Mouse (Mus musculus) macrophage (primary cell): Measurements from ENCODE around the gene Usp39. TPM values are rescaled to one million over a fixed set of nuclear protein-coding genes. Genes with fewer than 3 reads are reported as not detected.

Source experiments
- H3K27ac ChIP-seq: fragments of 350-480 bp; formaldehyde crosslinking; 2 replicates; pipeline ENCODE4 v1.9.0; 2021
- H3K36me3 ChIP-seq: fragments of 350-480 bp; formaldehyde crosslinking; 2 replicates; pipeline ENCODE4 v1.9.0; 2021; ENCODE audit errors: inconsistent target
- H3K4me3 ChIP-seq: fragments of 350-480 bp; formaldehyde crosslinking; 2 replicates; pipeline ENCODE4 v1.9.0; 2021; ENCODE audit errors: inconsistent target
- H3K79me2 ChIP-seq: fragments of 350-480 bp; formaldehyde crosslinking; 2 replicates; pipeline ENCODE4 v1.9.0; 2021; ENCODE audit errors: inconsistent target
- WGBS: methylation state at CpG from one replicate; pipeline ENCODE4 v1.1.7; 2026; ENCODE audit warnings: inconsistent platforms; ENCODE audit not compliant: missing documents; 5-methylcytosine and 5-hydroxymethylcytosine counted together
- polyA plus RNA-seq: library from polyadenylated mRNA; stranded (reverse); fragments of 250-400 nt; gene quantifications from 3 replicates; pipeline ENCODE4 v1.2.4, GENCODE M21; 2018; ENCODE audit warnings: inconsistent platforms

Gene Usp39
- polyA plus RNA-seq, 1 experiment from 2014 or later = 30.3 TPM

GRCm38 (mm10) chr6:72277508-72278166 lies 67.3 kb downstream of the Usp39 start:
- Histone ChIP-seq H3K27ac (no peak overlapping the region), H3K79me2 (no peaks in the 10 kb centered on the region), H3K4me3 (no peak overlapping the region), H3K36me3 (no peaks in the 10 kb centered on the region)
- 42% methylated on average over 8 of the region's 9 CpGs for WGBS

DNA sequence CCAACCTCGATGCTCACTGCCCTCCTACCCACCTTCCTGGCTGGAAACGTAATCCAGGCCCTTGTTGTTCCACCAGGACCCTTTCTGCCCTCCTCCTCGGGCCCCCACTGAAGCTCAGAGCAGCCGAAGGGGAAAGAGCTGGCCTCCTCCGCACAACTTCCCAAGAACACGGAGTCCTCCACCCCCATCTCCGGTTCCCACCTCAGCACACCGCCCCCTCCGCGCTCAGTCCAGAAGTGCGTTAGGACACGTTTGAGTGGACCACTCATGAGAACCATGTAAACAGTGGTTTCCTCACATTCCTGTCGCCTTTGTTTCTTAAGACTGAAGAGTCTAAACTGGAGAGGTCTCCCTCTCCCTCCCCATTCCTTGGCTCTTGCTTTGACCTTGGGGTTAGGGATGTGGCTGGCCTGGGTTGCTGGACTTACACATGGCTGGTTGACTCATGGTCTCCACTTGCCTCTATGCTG lies 68.0 kb downstream of the Usp39 start:
- H3K36me3 ChIP-seq = no peaks in the 10 kb centered on the region
- WGBS = 96% methylated on average over 13 of the region's 13 CpGs
- H3K27ac ChIP-seq = no peak overlapping the region
- no peak overlapping the region for H3K4me3 ChIP-seq
- no peaks in the 10 kb centered on the region for H3K79me2 ChIP-seq

- Histone ChIP-seq H3K36me3 (no peaks in the 10 kb centered on the region), H3K4me3 (no peak overlapping the region), H3K27ac (no peak overlapping the region), H3K79me2 (no peaks in the 10 kb centered on the region)
- 92% methylated on average over 6 of the region's 6 CpGs for WGBS
These were observed 68.8 kb downstream of the Usp39 start for GRCm38 (mm10) chr6:72276141-72276540.

DNA sequence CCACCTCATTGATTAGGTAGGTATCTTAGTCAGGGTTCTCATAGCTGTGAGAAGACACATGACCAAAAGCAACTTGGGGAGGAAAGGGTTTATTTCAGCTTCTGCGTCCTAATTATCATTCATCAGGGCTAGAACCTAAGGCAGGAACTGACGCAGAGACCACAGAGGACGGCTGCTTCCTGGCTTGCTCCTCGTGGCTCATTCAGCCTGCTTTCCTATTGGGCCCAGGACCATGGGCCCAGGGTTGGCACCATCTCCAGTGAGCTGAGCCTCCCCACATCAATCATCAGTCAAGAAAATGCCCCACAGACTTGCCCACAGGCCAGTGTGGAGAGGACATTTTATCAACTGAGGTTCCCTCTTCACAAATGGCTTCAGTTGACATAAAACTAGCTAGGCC lies 69.5 kb downstream of the Usp39 start:
- Histone ChIP-seq H3K27ac (no peak overlapping the region), H3K36me3 (no peaks in the 10 kb centered on the region), H3K4me3 (no peak overlapping the region), H3K79me2 (no peaks in the 10 kb centered on the region)
- 18% methylated on average over 4 of the region's 4 CpGs for WGBS

GRCm38 (mm10) chr6:72273153-72273552 lies 71.8 kb downstream of the Usp39 start:
- H3K79me2 ChIP-seq = no peaks in the 10 kb centered on the region
- WGBS = 90% methylated on average over 6 of the region's 6 CpGs
- H3K36me3 ChIP-seq = no peaks in the 10 kb centered on the region
- no peak overlapping the region for H3K4me3 ChIP-seq
- no peak overlapping the region for H3K27ac ChIP-seq

DNA sequence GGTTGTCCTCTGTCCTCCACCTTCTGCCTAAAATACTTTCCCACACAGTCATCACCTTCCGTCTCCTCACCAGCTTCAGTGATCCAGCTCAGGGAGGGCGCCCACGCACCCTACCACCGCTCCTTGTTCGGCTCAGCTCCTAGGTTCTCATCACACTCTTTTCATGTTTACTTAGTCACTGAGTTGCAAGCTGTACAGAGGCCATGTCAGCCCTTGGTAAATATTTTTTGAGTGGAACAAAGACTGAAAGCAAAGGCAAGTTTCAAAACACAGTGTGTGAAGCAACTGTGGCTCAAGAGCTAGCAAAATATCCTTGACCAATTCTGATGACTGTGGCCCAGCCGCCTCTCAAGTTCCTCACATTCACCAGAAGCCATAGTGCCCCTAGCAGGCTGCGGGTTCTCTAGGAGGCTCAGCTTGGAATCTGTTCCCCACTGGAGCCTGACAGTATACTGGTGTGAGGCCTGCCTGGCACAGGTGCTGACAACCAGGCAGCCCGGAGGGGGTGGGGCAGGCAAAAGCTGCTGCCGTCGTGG lies 72.8 kb downstream of the Usp39 start:
- Histone ChIP-seq H3K27ac (no peak overlapping the region), H3K36me3 (no peaks in the 10 kb centered on the region), H3K79me2 (no peaks in the 10 kb centered on the region), H3K4me3 (no peak overlapping the region)
- WGBS = 79% methylated on average over 10 of the region's 10 CpGs

DNA sequence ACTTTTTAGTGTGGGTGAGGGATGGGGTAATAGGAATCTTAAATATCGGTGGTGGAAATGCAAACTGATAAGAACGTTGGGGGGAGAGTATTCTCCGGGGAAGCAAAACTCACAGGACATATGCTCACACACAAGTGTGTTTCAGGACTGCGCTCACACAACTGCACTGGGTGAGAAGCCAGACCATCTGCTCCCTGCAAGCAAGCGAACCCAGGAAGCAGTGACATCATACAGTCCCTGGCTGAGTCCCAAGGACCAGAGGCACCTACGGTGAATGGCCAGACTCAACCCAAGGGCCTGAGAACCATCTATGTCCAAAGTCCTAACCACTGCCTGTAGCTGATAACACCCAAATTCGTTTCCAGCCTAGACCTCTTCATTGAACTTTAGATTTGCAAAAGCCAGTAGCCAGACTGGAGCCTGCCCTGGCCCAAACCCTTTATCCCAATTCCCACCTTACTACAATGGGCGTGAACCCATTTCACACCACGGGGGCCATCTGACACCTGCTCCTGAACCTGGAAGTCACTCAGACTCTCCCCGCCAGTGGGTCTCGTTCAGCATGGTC lies 73.9 kb downstream of the Usp39 start:
- Histone ChIP-seq H3K36me3 (no peaks in the 10 kb centered on the region), H3K27ac (no peak overlapping the region), H3K79me2 (no peaks in the 10 kb centered on the region), H3K4me3 (no peak overlapping the region)
- 84% methylated on average over 11 of the region's 11 CpGs for WGBS

DNA sequence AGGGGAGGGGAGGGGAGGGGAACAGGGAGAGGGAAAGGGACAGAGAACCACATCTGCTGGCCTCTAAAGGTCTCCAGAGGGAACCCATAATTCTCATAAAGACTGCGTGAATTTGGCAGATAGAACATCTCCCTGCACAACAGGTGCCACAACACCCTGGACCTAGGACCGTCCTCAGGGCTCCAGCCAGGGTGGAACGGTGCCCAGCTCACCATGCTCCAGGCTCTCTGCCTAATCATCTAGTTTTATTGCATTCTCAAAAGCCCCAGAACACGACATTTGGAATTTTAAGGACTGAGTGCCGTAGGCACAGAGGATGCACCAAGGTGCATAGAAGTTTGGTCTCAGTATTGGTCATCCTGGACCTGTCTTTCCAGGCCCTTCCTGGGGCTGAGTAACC lies 74.7 kb downstream of the Usp39 start:
- Histone ChIP-seq H3K4me3 (no peak overlapping the region), H3K79me2 (no peaks in the 10 kb centered on the region), H3K27ac (no peak overlapping the region), H3K36me3 (no peaks in the 10 kb centered on the region)
- WGBS = 97% methylated on average over 5 of the region's 5 CpGs

Other genes starting within 250 kb of the Usp39 start
- 13.3 to 105 TPM (median 18.9 TPM) in 3 replicates for gene St3gal5, start 247.6 kb downstream of the Usp39 start, polyA plus RNA-seq
- gene Atoh8, start 109.6 kb downstream of the Usp39 start, polyA plus RNA-seq = not detected in 3 replicates
- gene Sftpb, start 40.6 kb downstream of the Usp39 start, polyA plus RNA-seq = not detected in 3 replicates
- gene 0610030E20Rik, start 2.1 kb upstream of the Usp39 start, polyA plus RNA-seq = 16.4 to 24.8 TPM (median 19.7 TPM) in 3 replicates
- gene Tmem150a, start 10.3 kb upstream of the Usp39 start, polyA plus RNA-seq = 6.8 to 10.9 TPM (median 8.2 TPM) in 3 replicates
- 78.5 to 103 TPM (median 89.0 TPM) in 3 replicates for gene Rnf181, start 21.8 kb upstream of the Usp39 start, polyA plus RNA-seq
- gene Vamp5, start 35.3 kb upstream of the Usp39 start, polyA plus RNA-seq = 4.9 to 8.1 TPM (median 6.9 TPM) in 3 replicates
- gene Vamp8, start 45.5 kb upstream of the Usp39 start, polyA plus RNA-seq = 344 to 401 TPM (median 347 TPM) in 3 replicates
- 7.0 to 9.8 TPM (median 7.8 TPM) in 3 replicates for gene Ggcx, start 69.1 kb upstream of the Usp39 start, polyA plus RNA-seq
- gene Mat2a, start 94.4 kb upstream of the Usp39 start, polyA plus RNA-seq = 97.5 to 182 TPM (median 98.5 TPM) in 3 replicates
- gene Sh2d6, start 176.5 kb upstream of the Usp39 start, polyA plus RNA-seq = 0.20 to 0.46 TPM (median 0.26 TPM) in 3 replicates
- gene Capg, start 199.2 kb upstream of the Usp39 start, polyA plus RNA-seq = 672 to 1,184 TPM (median 744 TPM) in 3 replicates